Mouse (Mus musculus) limb, embryonic 15.5 days (tissue): ENCODE results near the gene Cpne5. TPM values are rescaled to one million over a fixed set of nuclear protein-coding genes. Genes with fewer than 3 reads are reported as not detected.
"Not testable (repeated sequence)": the region's sequence is repeated elsewhere in the genome, so short reads cannot be mapped to it uniquely, and the experiment has no call there.

ENCODE experiments used
- ATAC-seq: fragments of 200-750 bp; cut with Nextera tagmentation; 2 replicates; pipeline ENCODE4 v1.8.0; 2017; ENCODE audit warnings: low read depth, moderate TSS enrichment; ENCODE audit not compliant: insufficient number of reproducible peaks, low FRiP score, low TSS enrichment
- H3K27ac ChIP-seq: fragments of 300-500 bp; sonication (generic); 2 replicates; pipeline ENCODE4 v1.5.1; 2015; ENCODE audit warnings: moderate library complexity, mild to moderate bottlenecking, inconsistent platforms
- H3K27me3 ChIP-seq: fragments of 300-500 bp; sonication (generic); 2 replicates; pipeline ENCODE4 v1.6.1; 2015; ENCODE audit warnings: inconsistent platforms
- H3K36me3 ChIP-seq: fragments of 300-500 bp; sonication (generic); 2 replicates; pipeline ENCODE4 v1.6.1; 2015; ENCODE audit warnings: inconsistent platforms
- H3K4me1 ChIP-seq: fragments of 300-500 bp; sonication (generic); 2 replicates; pipeline ENCODE4 v1.6.1; 2015; ENCODE audit warnings: inconsistent platforms
- H3K4me2 ChIP-seq: fragments of 300-500 bp; sonication (generic); 2 replicates; pipeline ENCODE4 v1.6.1; 2015; ENCODE audit warnings: mild to moderate bottlenecking, inconsistent platforms
- H3K4me3 ChIP-seq: fragments of 300-500 bp; sonication (generic); 2 replicates; pipeline ENCODE4 v1.5.1; 2015; ENCODE audit warnings: mild to moderate bottlenecking, inconsistent platforms
- H3K9ac ChIP-seq: fragments of 300-500 bp; sonication (generic); 2 replicates; pipeline ENCODE4 v1.6.1; 2015; ENCODE audit warnings: inconsistent platforms
- H3K9me3 ChIP-seq: fragments of 300-500 bp; sonication (generic); 2 replicates; pipeline ENCODE4 v1.6.1; 2016; ENCODE audit warnings: inconsistent platforms
- WGBS: fragments of 180-500 bp; shearing (Covaris S2); methylation state at CpG from one replicate; pipeline ENCODE4 v1.1.7; 2015; 5-methylcytosine and 5-hydroxymethylcytosine counted together
- polyA plus RNA-seq: library from polyadenylated mRNA; unstranded; fragments of >200 nt; fragmentation: Nextera tagmentation; extraction: Ambion mirVana; gene quantifications from 2 replicates; pipeline ENCODE4 v1.2.1, GENCODE M21; 2015

The Cpne5 gene
- polyA plus RNA-seq, 1 experiment from 2014 or later, result 15.4 TPM

DNA sequence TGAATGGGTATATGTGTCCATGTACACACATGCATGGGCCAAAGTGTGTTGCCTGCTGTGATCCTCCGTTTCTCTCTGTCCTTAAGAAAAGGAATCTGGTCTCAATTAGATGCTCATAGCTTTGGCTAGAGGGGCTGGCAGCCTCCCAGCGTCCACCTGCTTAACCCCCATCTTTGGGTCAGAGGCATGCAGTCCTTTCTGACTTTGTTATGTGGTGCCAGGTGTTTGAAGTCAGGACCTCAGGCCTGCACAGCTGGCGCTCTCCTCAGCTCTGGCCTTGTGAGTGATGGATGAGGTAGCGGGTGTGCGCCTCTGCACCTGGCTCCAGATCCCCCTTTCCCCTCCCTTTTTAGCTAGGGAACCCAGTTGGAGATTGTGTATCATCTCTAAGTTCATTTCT, 119.9 kb downstream of the Cpne5 start:
- Histone ChIP-seq H3K4me1 (peaks cover 11% of the 10 kb centered on the region; the same call in 1 of the 2 replicates), H3K9ac (no peak overlapping the region), H3K36me3 (no peaks in the 10 kb centered on the region), H3K4me2 (no peak overlapping the region), H3K4me3 (no peak overlapping the region), H3K27ac (no peak overlapping the region), H3K27me3 (no peaks in the 10 kb centered on the region), H3K9me3 (no peaks in the 10 kb centered on the region)
- peak; percentile 53; the same call in 1 of the 2 replicates for ATAC-seq
- WGBS, result 25% methylated on average over 5 of the region's 5 CpGs

GRCm38 (mm10) chr17:29117006-29117648, 120.8 kb downstream of the Cpne5 start:
- Histone ChIP-seq H3K4me2 (no peak overlapping the region), H3K4me3 (no peak overlapping the region), H3K9ac (no peak overlapping the region), H3K4me1 (peaks cover 7% of the 10 kb centered on the region; the same call in 1 of the 2 replicates), H3K36me3 (no peaks in the 10 kb centered on the region), H3K27me3 (no peaks in the 10 kb centered on the region), H3K9me3 (no peaks in the 10 kb centered on the region), H3K27ac (no peak overlapping the region)
- 76% methylated on average over 8 of the region's 8 CpGs for WGBS
- ATAC-seq, result no peak

DNA sequence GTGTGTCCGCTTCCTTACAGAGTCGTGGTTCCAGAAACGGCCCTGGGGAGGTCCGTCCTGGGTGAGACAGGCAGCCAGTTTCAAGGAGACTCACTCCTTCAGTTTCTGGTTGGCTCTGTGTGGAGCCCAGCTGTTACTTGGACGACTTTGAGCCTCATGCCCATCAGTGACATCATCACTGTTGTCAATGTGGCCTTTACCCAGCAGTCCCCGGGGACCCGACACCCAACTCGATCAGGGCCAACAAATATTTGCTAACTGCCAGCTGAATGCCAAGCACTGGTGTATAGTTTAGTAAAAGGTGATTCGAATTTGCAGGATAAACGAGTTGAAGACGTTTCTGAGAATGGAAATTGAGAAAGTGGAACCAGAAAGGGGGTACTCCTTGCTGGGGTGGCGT, 121.9 kb downstream of the Cpne5 start:
- Histone ChIP-seq H3K4me1 (peaks cover 7% of the 10 kb centered on the region; the same call in 1 of the 2 replicates), H3K4me3 (no peak overlapping the region), H3K4me2 (no peak overlapping the region), H3K27ac (no peak overlapping the region), H3K9me3 (no peaks in the 10 kb centered on the region), H3K27me3 (no peaks in the 10 kb centered on the region), H3K9ac (no peak overlapping the region), H3K36me3 (no peaks in the 10 kb centered on the region)
- ATAC-seq, result no peak
- 69% methylated on average over 12 of the region's 12 CpGs for WGBS

GRCm38 (mm10) chr17:29113591-29114352, 124.2 kb downstream of the Cpne5 start, which contains the start of gene Rab44:
TSS of gene Rab44 (plus strand) at chr17:29114145.
- H3K27ac ChIP-seq, result no peak within 1 kb of the TSS
- ATAC-seq, result no peak
- H3K27me3 ChIP-seq, result no peaks in the 10 kb centered on the region
- WGBS, result 88% methylated on average over 13 of the region's 13 CpGs
- no peak within 1 kb of the TSS for H3K4me3 ChIP-seq
- no peak within 1 kb of the TSS for H3K4me2 ChIP-seq
- H3K9me3 ChIP-seq, result no peaks in the 10 kb centered on the region
- H3K36me3 ChIP-seq, result no peaks in the 10 kb centered on the region
- no peak within 1 kb of the TSS for H3K9ac ChIP-seq
- H3K4me1 ChIP-seq, result peaks cover 4% of the 10 kb centered on the region; the same call in 1 of the 2 replicates

GRCm38 (mm10) chr17:29111332-29111731, 126.6 kb downstream of the Cpne5 start:
- WGBS, result 85% methylated on average over 5 of the region's 5 CpGs
- no peak for ATAC-seq

DNA sequence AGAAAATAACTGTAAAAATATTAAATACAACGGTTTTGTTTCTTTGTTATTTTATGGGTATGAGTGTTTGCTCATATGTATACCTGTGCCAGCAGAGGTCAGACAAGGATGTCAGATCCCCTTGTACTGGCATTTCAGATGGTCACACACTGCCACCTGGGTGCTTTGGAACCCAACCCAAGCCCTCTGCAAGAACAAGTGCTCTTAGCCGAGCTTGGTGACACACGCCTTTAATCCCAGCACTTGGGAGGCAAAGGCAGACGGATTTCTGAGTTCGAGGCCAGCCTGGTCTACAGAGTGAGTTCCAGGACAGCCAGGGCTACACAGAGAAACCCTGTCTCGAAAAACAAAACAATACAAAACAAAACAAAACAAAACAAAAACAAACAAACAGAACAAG, 127.6 kb downstream of the Cpne5 start:
- H3K9me3 ChIP-seq, result not testable (repeated sequence)

More at GRCm38 (mm10) chr17:29111332-29111731, 126.6 kb downstream of the Cpne5 start:
- Histone ChIP-seq H3K4me3 (no peak overlapping the region), H3K36me3 (no peaks in the 10 kb centered on the region), H3K27ac (no peak overlapping the region), H3K4me2 (no peak overlapping the region), H3K4me1 (no peaks in the 10 kb centered on the region), H3K9me3 (no peaks in the 10 kb centered on the region), H3K9ac (no peak overlapping the region), H3K27me3 (no peaks in the 10 kb centered on the region)

More for the DNA sequence above, 127.6 kb downstream of the Cpne5 start:
- not testable (repeated sequence) for ATAC-seq, H3K27ac ChIP-seq, H3K36me3 ChIP-seq, H3K4me1 ChIP-seq, H3K9ac ChIP-seq, H3K27me3 ChIP-seq, H3K4me2 ChIP-seq, H3K4me3 ChIP-seq
- 87% methylated on average over 6 of the region's 6 CpGs for WGBS

Other genes with a start within 250 kb of the Cpne5 start
- 100 and 104 TPM in 2 replicates for gene Stk38, start 230.2 kb downstream of the Cpne5 start, polyA plus RNA-seq
- gene Srsf3, start 205.5 kb downstream of the Cpne5 start, polyA plus RNA-seq, result 513 and 518 TPM in 2 replicates
- 233 and 345 TPM in 2 replicates for gene Cdkn1a, start 147.2 kb downstream of the Cpne5 start, polyA plus RNA-seq
- gene Rab44, start 124.0 kb downstream of the Cpne5 start, polyA plus RNA-seq, result 5.1 and 5.6 TPM in 2 replicates
- 130 and 132 TPM in 2 replicates for gene Ppil1, start 26.0 kb upstream of the Cpne5 start, polyA plus RNA-seq
- gene BC004004, start 30.6 kb upstream of the Cpne5 start, polyA plus RNA-seq, result 84.1 and 95.5 TPM in 2 replicates
- 6.5 and 8.0 TPM in 2 replicates for gene Pi16, start 79.5 kb upstream of the Cpne5 start, polyA plus RNA-seq
- 267 and 334 TPM in 2 replicates for gene Mtch1, start 109.8 kb upstream of the Cpne5 start, polyA plus RNA-seq
- gene Fgd2, start 122.7 kb upstream of the Cpne5 start, polyA plus RNA-seq, result 8.5 and 9.7 TPM in 2 replicates